Mouse (Mus musculus) stomach, embryonic 14.5 days (tissue): ENCODE measurements around the gene Coro1b. TPM values are rescaled to one million over a fixed set of nuclear protein-coding genes. Genes with fewer than 3 reads are reported as not detected.
"Not testable (repeated sequence)": the region's sequence is repeated elsewhere in the genome, so short reads cannot be mapped to it uniquely, and the experiment has no call there.

Experiments used
- ATAC-seq: fragments of 200-750 bp; cut with Nextera tagmentation; 2 replicates; pipeline ENCODE4 v1.8.0; 2017; ENCODE audit warnings: low read depth, moderate TSS enrichment; ENCODE audit not compliant: insufficient number of reproducible peaks, insufficient read depth, low FRiP score
- H3K27ac ChIP-seq: fragments of 300-500 bp; sonication (generic); 2 replicates; pipeline ENCODE4 v1.5.1; 2014; ENCODE audit warnings: mild to moderate bottlenecking, low read length, moderate library complexity, mixed read lengths
- H3K27me3 ChIP-seq: fragments of 300-500 bp; sonication (generic); 2 replicates; pipeline ENCODE4 v1.6.1; 2014; ENCODE audit warnings: low read length, control low read depth, mixed read lengths; ENCODE audit not compliant: control insufficient read depth, insufficient read depth
- H3K36me3 ChIP-seq: fragments of 300-500 bp; sonication (generic); 2 replicates; pipeline ENCODE4 v1.6.1; 2014; ENCODE audit warnings: mild to moderate bottlenecking, control low read depth, low read length, moderate library complexity, mixed read lengths; ENCODE audit not compliant: control insufficient read depth, insufficient read depth
- H3K4me1 ChIP-seq: fragments of 300-500 bp; sonication (generic); 2 replicates; pipeline ENCODE4 v1.6.1; 2014; ENCODE audit warnings: low read length, control low read depth, mixed read lengths; ENCODE audit not compliant: control insufficient read depth, insufficient read depth
- H3K4me2 ChIP-seq: fragments of 300-500 bp; sonication (generic); replicated peaks from 2 replicates; pipeline ENCODE4 v1.6.1; 2014; ENCODE audit warnings: low read depth, low read length, control low read depth
- H3K4me3 ChIP-seq: fragments of 300-500 bp; sonication (generic); 2 replicates; pipeline ENCODE4 v1.5.1; 2014; ENCODE audit warnings: low read depth, low read length, control low read depth
- H3K9ac ChIP-seq: fragments of 300-500 bp; sonication (generic); replicated peaks from 2 replicates; pipeline ENCODE4 v1.6.1; 2014; ENCODE audit warnings: low read depth, mild to moderate bottlenecking, control low read depth, low read length, moderate library complexity, mixed read lengths
- H3K9me3 ChIP-seq: fragments of 300-500 bp; sonication (generic); 2 replicates; pipeline ENCODE4 v1.6.1; 2016; ENCODE audit warnings: low read depth, low read length, control low read depth; ENCODE audit not compliant: control insufficient read depth
- WGBS: fragments of 180-500 bp; shearing (Covaris S2); extraction: QIAGEN DNeasy Blood & Tissue Kit; methylation state at CpG from one replicate; pipeline ENCODE4 v1.1.7; 2014; 5-methylcytosine and 5-hydroxymethylcytosine counted together
- polyA plus RNA-seq: library from polyadenylated mRNA; unstranded; fragments of >200 nt; fragmentation: Nextera tagmentation; extraction: Ambion mirVana; gene quantifications from 2 replicates; pipeline ENCODE4 v1.2.1, GENCODE M21; 2014

Coro1b gene
- polyA plus RNA-seq, 1 experiment from 2014 or later: 149 TPM

- Histone ChIP-seq H3K36me3 (peaks cover 50% of the 10 kb centered on the region), H3K27ac (no peak overlapping the region), H3K4me3 (no peak overlapping the region), H3K4me2 (no peak overlapping the region), H3K9me3 (no peaks in the 10 kb centered on the region), H3K4me1 (no peaks in the 10 kb centered on the region), H3K9ac (no peak overlapping the region), H3K27me3 (no peaks in the 10 kb centered on the region)
- 94% methylated on average over 10 of the region's 10 CpGs for WGBS
- ATAC-seq: no peak
Observed at GRCm38 (mm10) chr19:4115144-4115543, 33.3 kb upstream of the Coro1b start.

- WGBS: 81% methylated on average over 11 of the region's 11 CpGs
- peaks cover 50% of the 10 kb centered on the region for H3K36me3 ChIP-seq
- no peak for ATAC-seq
- no peak overlapping the region for H3K9ac ChIP-seq
- no peak overlapping the region for H3K27ac ChIP-seq
- no peak overlapping the region for H3K4me2 ChIP-seq
- no peaks in the 10 kb centered on the region for H3K9me3 ChIP-seq
- H3K27me3 ChIP-seq: no peaks in the 10 kb centered on the region
- H3K4me3 ChIP-seq: no peak overlapping the region
- peaks cover 6% of the 10 kb centered on the region; the same call in 1 of the 2 replicates for H3K4me1 ChIP-seq
Observed at GRCm38 (mm10) chr19:4115816-4116215, 32.6 kb upstream of the Coro1b start.

GRCm38 (mm10) chr19:4117006-4117405 is 31.4 kb upstream of the Coro1b start:
- Histone ChIP-seq H3K4me3 (no peak overlapping the region), H3K9ac (no peak overlapping the region), H3K27me3 (no peaks in the 10 kb centered on the region), H3K4me2 (no peak overlapping the region), H3K27ac (no peak overlapping the region), H3K4me1 (peaks cover 7% of the 10 kb centered on the region; the same call in 1 of the 2 replicates), H3K36me3 (peaks cover 48% of the 10 kb centered on the region), H3K9me3 (no peaks in the 10 kb centered on the region)
- WGBS: 90% methylated on average over 7 of the region's 7 CpGs
- no peak for ATAC-seq

GRCm38 (mm10) chr19:4118350-4118749 is 30.1 kb upstream of the Coro1b start:
- Histone ChIP-seq H3K36me3 (peaks cover 40% of the 10 kb centered on the region), H3K27ac (no peak overlapping the region), H3K4me1 (peaks cover 7% of the 10 kb centered on the region; the same call in 1 of the 2 replicates), H3K9ac (no peak overlapping the region), H3K4me2 (no peak overlapping the region), H3K27me3 (no peaks in the 10 kb centered on the region), H3K4me3 (no peak overlapping the region), H3K9me3 (no peaks in the 10 kb centered on the region)
- no peak for ATAC-seq
- 90% methylated on average over 2 of the region's 2 CpGs for WGBS

GRCm38 (mm10) chr19:4119716-4120487 is 28.5 kb upstream of the Coro1b start:
- Histone ChIP-seq H3K4me1 (peaks cover 7% of the 10 kb centered on the region; the same call in 1 of the 2 replicates), H3K4me3 (peak overlapping the region; percentile 43; the same call in 1 of the 2 replicates), H3K36me3 (peaks cover 26% of the 10 kb centered on the region), H3K27me3 (no peaks in the 10 kb centered on the region), H3K9me3 (no peaks in the 10 kb centered on the region), H3K27ac (no peak overlapping the region), H3K9ac (no peak overlapping the region), H3K4me2 (peak overlapping the region; percentile 49; the same call in 1 of the 2 replicates)
- no peak for ATAC-seq
- WGBS: 86% methylated on average over 6 of the region's 6 CpGs

GRCm38 (mm10) chr19:4120496-4120895 is 27.9 kb upstream of the Coro1b start:
- Histone ChIP-seq H3K36me3 (peaks cover 20% of the 10 kb centered on the region), H3K9me3 (no peaks in the 10 kb centered on the region), H3K27ac (no peak overlapping the region), H3K4me3 (peak overlapping the region; percentile 43), H3K27me3 (no peaks in the 10 kb centered on the region), H3K4me2 (peak overlapping the region; percentile 49), H3K9ac (no peak overlapping the region), H3K4me1 (peaks cover 7% of the 10 kb centered on the region; the same call in 1 of the 2 replicates)
- WGBS: 93% methylated on average over 2 of the region's 2 CpGs
- ATAC-seq: no peak

GRCm38 (mm10) chr19:4121097-4121805 is 27.2 kb upstream of the Coro1b start:
- peak overlapping the region; percentile 49 for H3K4me2 ChIP-seq
- H3K27ac ChIP-seq: peak overlapping the region; percentile 70; the same call in 1 of the 2 replicates
- peaks cover 7% of the 10 kb centered on the region; the same call in 1 of the 2 replicates for H3K4me1 ChIP-seq
- H3K36me3 ChIP-seq: peaks cover 14% of the 10 kb centered on the region
- 4% methylated on average over 38 of the region's 38 CpGs for WGBS
- H3K4me3 ChIP-seq: peak overlapping the region; percentile 43
- ATAC-seq: peak; percentile 70
- no peaks in the 10 kb centered on the region for H3K27me3 ChIP-seq
- peak overlapping the region; percentile 49 for H3K9ac ChIP-seq
- H3K9me3 ChIP-seq: no peaks in the 10 kb centered on the region

GRCm38 (mm10) chr19:4121896-4122295 is 26.5 kb upstream of the Coro1b start:
- not testable (repeated sequence) for H3K9ac ChIP-seq, H3K27ac ChIP-seq, H3K27me3 ChIP-seq, ATAC-seq, H3K9me3 ChIP-seq, H3K4me3 ChIP-seq
- 60% methylated on average over 6 of the region's 6 CpGs for WGBS
- H3K36me3 ChIP-seq: peaks cover 13% of the 10 kb centered on the region
- peak overlapping the region; percentile 16; the same call in 1 of the 2 replicates for H3K4me2 ChIP-seq
- peaks cover 12% of the 10 kb centered on the region for H3K4me1 ChIP-seq
